Comparison of ENCODE assay signal across 12 mouse cellular contexts in the genomic region with DNA sequence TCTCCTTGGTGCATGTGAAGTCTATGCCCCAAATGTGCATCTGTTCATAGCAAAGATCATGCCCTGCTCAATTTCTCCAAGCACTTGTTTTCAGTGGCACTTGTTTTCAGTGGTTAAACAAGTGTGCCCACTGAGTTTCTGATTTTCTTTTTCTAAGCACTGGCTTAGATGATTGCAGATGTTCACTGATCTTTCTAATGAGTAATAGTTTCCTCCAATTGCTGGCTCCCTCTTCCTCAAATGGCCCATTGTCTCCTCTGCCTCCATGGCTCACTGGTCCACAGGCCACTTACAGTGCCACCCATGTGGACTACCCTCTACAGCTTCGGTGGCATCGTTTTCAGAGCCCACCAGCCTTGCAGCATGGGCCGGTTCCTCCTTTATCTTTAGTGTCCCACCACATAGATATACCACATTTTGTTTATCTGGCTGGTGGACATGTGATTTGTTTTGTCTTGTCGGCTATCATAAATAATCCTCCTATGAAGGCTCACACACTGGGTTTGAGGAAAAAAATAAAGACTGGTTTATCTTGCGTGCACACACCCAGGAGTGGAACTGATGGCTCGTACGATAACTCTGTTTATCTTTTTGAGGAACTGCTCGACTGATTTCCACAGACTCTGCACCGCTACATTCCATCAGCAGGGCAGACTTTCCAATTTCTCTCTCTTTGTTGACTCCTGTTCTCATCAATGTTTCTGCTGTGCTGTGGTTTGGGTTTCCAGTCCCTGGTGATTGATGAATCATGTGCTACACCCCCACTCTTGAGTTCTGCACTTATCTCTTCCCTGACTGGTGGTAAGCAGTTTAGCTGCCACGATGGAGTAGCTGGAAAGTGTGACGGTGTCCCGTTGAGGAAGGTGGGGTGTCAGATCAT. TPM values are rescaled to one million over a fixed set of nuclear protein-coding genes. Genes with fewer than 3 reads are reported as not detected.
DNase-seq lines count a peak whose midpoint lies in the region; ATAC-seq and TF ChIP-seq lines count a peak whose summit lies in the region.
"Had no signal": no experiment of that assay in that cellular context is flagged by ENCODE, and none has a peak within 500 bp of the region (broad histone marks: within the 10 kb centered on the region; RNA-seq: fewer than 3 reads in every experiment).

No protein-coding gene starts in this region.

- H3K27ac ChIP-seq in lung, postnatal 0 days (ENCODE audit: low read length), result no peak overlapping the region
- no peak overlapping the region for H3K27ac ChIP-seq in liver, postnatal 0 days (ENCODE audit: low read depth)
- no peak overlapping the region for H3K27ac ChIP-seq in hindbrain, embryonic 11.5 days (ENCODE audit: low read depth, low read length)

- no peaks in the 10 kb centered on the region for H3K4me1 ChIP-seq in lung, postnatal 0 days (ENCODE audit: insufficient read depth, low read depth, low read length)
- H3K4me1 ChIP-seq in liver, postnatal 0 days (ENCODE audit: insufficient read depth), result peaks cover 18% of the 10 kb centered on the region; the same call in 1 of the 2 replicates
- no peaks in the 10 kb centered on the region for H3K4me1 ChIP-seq in hindbrain, embryonic 11.5 days (replicated peaks; ENCODE audit: control insufficient read depth, insufficient read depth, low read length)

- peak; percentile 22 for DNase-seq in lung, postnatal 0 days (ENCODE audit: low spot score)
- DNase-seq in lung, postnatal 14 days, result no peak
- no peak for DNase-seq in liver, postnatal 0 days
- peak; percentile 15 for DNase-seq in yolk sac, embryonic 10.5 days (ENCODE audit: low spot score)
- no peak for DNase-seq in thymus, postnatal 0 days (ENCODE audit: low spot score)
- DNase-seq in hindbrain, embryonic 11.5 days (ENCODE audit: low spot score), result no peak
- no peak for DNase-seq in cerebellum, adult 9-10 months
- DNase-seq: adrenal gland, adult 2 months; cerebellum, adult 8-10 months; kidney, adult 18-20 months had no signal

- H3K9ac ChIP-seq in lung, postnatal 0 days (replicated peaks; ENCODE audit: low read depth), result no peak overlapping the region
- H3K9ac ChIP-seq in liver, postnatal 0 days (replicated peaks), result no peak overlapping the region
- no peak overlapping the region for H3K9ac ChIP-seq in hindbrain, embryonic 11.5 days (ENCODE audit: low read depth, low read length)

- H3K9me3 ChIP-seq in lung, postnatal 0 days (ENCODE audit: low read length), result no peaks in the 10 kb centered on the region
- no peaks in the 10 kb centered on the region for H3K9me3 ChIP-seq in liver, postnatal 0 days (ENCODE audit: low read length)
- H3K9me3 ChIP-seq in hindbrain, embryonic 11.5 days (ENCODE audit: control insufficient read depth, low read length), result no peaks in the 10 kb centered on the region

- TF ChIP-seq CTCF in lung, postnatal 0 days (IDR thresholded peaks at IDR 0.05), result no peak
- TF ChIP-seq CTCF in liver, postnatal 0 days (IDR thresholded peaks at IDR 0.05; ENCODE audit: low read depth), result no peak

- peak; percentile 73 for TF ChIP-seq EP300 in lung, postnatal 0 days (IDR thresholded peaks at IDR 0.05)
- peak; percentile 66 for TF ChIP-seq EP300 in liver, postnatal 0 days (IDR thresholded peaks at IDR 0.05; ENCODE audit: low read depth)

- peak; percentile 58 for ATAC-seq in lung, postnatal 0 days
- ATAC-seq in common myeloid progenitor, adult 5-6 weeks (replicated peaks; ENCODE audit: low read depth, poor library complexity, severe bottlenecking), result peak; percentile 77
- ATAC-seq in liver, postnatal 0 days, result peak; percentile 52
- ATAC-seq in hindbrain, embryonic 11.5 days (ENCODE audit: low FRiP score), result no peak

- no peak overlapping the region for H3K4me3 ChIP-seq in lung, postnatal 0 days (ENCODE audit: low read depth, low read length)
- H3K4me3 ChIP-seq in liver, postnatal 0 days (ENCODE audit: low read depth, low read length), result no peak overlapping the region
- no peak overlapping the region for H3K4me3 ChIP-seq in hindbrain, embryonic 11.5 days (ENCODE audit: low read depth, low read length)

- 17% methylated on average over 12 of the region's 12 CpGs for WGBS in lung, postnatal 0 days
- WGBS in liver, postnatal 0 days (ENCODE audit: insufficient replicate concordance), result 14% methylated on average over 12 of the region's 12 CpGs
- WGBS in hindbrain, embryonic 11.5 days, result 83% methylated on average over 12 of the region's 12 CpGs

- no peaks in the 10 kb centered on the region for H3K36me3 ChIP-seq in lung, postnatal 0 days (ENCODE audit: insufficient read depth, low read length)
- H3K36me3 ChIP-seq in liver, postnatal 0 days (replicated peaks; ENCODE audit: insufficient read depth, low read length), result no peaks in the 10 kb centered on the region
- H3K36me3 ChIP-seq in hindbrain, embryonic 11.5 days (ENCODE audit: control insufficient read depth, insufficient read depth, low read length), result no peaks in the 10 kb centered on the region

- no peak overlapping the region for H3K4me2 ChIP-seq in lung, postnatal 0 days (replicated peaks; ENCODE audit: low read depth, low read length)
- peak overlapping the region; percentile 33 for H3K4me2 ChIP-seq in liver, postnatal 0 days (ENCODE audit: low read depth, low read length)
- no peak overlapping the region for H3K4me2 ChIP-seq in hindbrain, embryonic 11.5 days (replicated peaks; ENCODE audit: low read depth, low read length)

- H3K27me3 ChIP-seq in lung, postnatal 0 days (replicated peaks; ENCODE audit: insufficient read depth, low read length), result no peaks in the 10 kb centered on the region
- H3K27me3 ChIP-seq in liver, postnatal 0 days (ENCODE audit: insufficient read depth, low read length), result no peaks in the 10 kb centered on the region
- no peaks in the 10 kb centered on the region for H3K27me3 ChIP-seq in hindbrain, embryonic 11.5 days (ENCODE audit: control insufficient read depth, insufficient read depth, low read length)

RNA-seq across cellular contexts. Expression of gene Eps8l3, which starts 58.2 kb away (rescaled TPM):
- not detected in 2 replicates for polyA plus RNA-seq in lung, postnatal 0 days (2015; fragmentation: Nextera tagmentation; extraction: Ambion mirVana)
- total RNA-seq in common myeloid progenitor, adult 5-6 weeks (2017), result not detected in 2 replicates
- not detected in 2 replicates for polyA plus RNA-seq in liver, postnatal 0 days (2015; fragmentation: Nextera tagmentation; extraction: Ambion mirVana)
- 0.12 and 0.13 TPM in 2 replicates for polyA plus RNA-seq in thymus, postnatal 0 days (2015; fragmentation: Nextera tagmentation; extraction: Ambion mirVana)
- polyA plus RNA-seq in hindbrain, embryonic 11.5 days (2014; fragmentation: Nextera tagmentation; extraction: Ambion mirVana), result not detected in 2 replicates
- total RNA-seq: adrenal gland, adult 2 months; layer of hippocampus, postnatal 14 days had no signal
- polyA plus RNA-seq: adrenal gland, adult 2 months had no signal

RNA-seq across cellular contexts. Expression of gene Csf1, which starts 58.6 kb away (rescaled TPM):
- 10.9 and 14.3 TPM in 2 replicates for polyA plus RNA-seq in lung, postnatal 0 days (2015; fragmentation: Nextera tagmentation; extraction: Ambion mirVana)
- 1.2 and 2.1 TPM in 2 replicates for total RNA-seq in common myeloid progenitor, adult 5-6 weeks (2017)
- 6.6 and 7.2 TPM in 2 replicates for polyA plus RNA-seq in liver, postnatal 0 days (2015; fragmentation: Nextera tagmentation; extraction: Ambion mirVana)
- 6.0 and 6.5 TPM in 2 replicates for polyA plus RNA-seq in thymus, postnatal 0 days (2015; fragmentation: Nextera tagmentation; extraction: Ambion mirVana)
- polyA plus RNA-seq in hindbrain, embryonic 11.5 days (2014; fragmentation: Nextera tagmentation; extraction: Ambion mirVana), result 5.3 and 6.0 TPM in 2 replicates

Comparison
In these comparisons a context has a peak if more than half of its experiments do, and no peak if none do; other contexts are left out.
1. DNase-seq: peak in lung, postnatal 0 days (single experiment) and yolk sac, embryonic 10.5 days (single experiment); none in lung, postnatal 14 days (single experiment), liver, postnatal 0 days (single experiment), thymus, postnatal 0 days (single experiment), hindbrain, embryonic 11.5 days (single experiment) and cerebellum, adult 9-10 months (single experiment).